Mouse (Mus musculus) heart, postnatal 14 days (tissue): Measurements from ENCODE around the gene Tm7sf3. TPM values are rescaled to one million over a fixed set of nuclear protein-coding genes. Genes with fewer than 3 reads are reported as not detected.

Experiments
- total RNA-seq, 2 experiments: library from RNA; stranded (reverse); gene quantifications; 2 replicates each; pipeline ENCODE4 v1.2.3; 2021

Tm7sf3 gene
- total RNA-seq, 2 experiments from 2014 or later, result 18.1 to 19.9 TPM

Other genes with a start within 250 kb of the Tm7sf3 start
- 10 to 100 TPM; 30.1 to 34.3 TPM for gene Itpr2, start 140.6 kb downstream of the Tm7sf3 start, total RNA-seq
- gene Fgfr1op2, start 65.6 kb downstream of the Tm7sf3 start, total RNA-seq, result 10 to 100 TPM; 56.4 to 61.4 TPM
- 10 to 100 TPM; 20.7 to 24.2 TPM for gene Ints13, start 65.0 kb downstream of the Tm7sf3 start, total RNA-seq
- 10 to 100 TPM; 51.3 to 55.2 TPM for gene Med21, start 277 bp downstream of the Tm7sf3 start, total RNA-seq
- gene Stk38l, start 82.2 kb upstream of the Tm7sf3 start, total RNA-seq, result 10 to 100 TPM; 14.9 to 15.8 TPM
- gene Arntl2, start 153.2 kb upstream of the Tm7sf3 start, total RNA-seq, result 1 to 10 TPM; 1.4 to 2.5 TPM
- gene Smco2, start 207.3 kb upstream of the Tm7sf3 start, total RNA-seq, result 1 to 10 TPM; 1.3 to 1.4 TPM
- 10 to 100 TPM; 80.7 to 89.8 TPM for gene Ppfibp1, start 245.7 kb upstream of the Tm7sf3 start, total RNA-seq